Comparison of ENCODE assay signal across 8 mouse cellular contexts in the genomic region with DNA sequence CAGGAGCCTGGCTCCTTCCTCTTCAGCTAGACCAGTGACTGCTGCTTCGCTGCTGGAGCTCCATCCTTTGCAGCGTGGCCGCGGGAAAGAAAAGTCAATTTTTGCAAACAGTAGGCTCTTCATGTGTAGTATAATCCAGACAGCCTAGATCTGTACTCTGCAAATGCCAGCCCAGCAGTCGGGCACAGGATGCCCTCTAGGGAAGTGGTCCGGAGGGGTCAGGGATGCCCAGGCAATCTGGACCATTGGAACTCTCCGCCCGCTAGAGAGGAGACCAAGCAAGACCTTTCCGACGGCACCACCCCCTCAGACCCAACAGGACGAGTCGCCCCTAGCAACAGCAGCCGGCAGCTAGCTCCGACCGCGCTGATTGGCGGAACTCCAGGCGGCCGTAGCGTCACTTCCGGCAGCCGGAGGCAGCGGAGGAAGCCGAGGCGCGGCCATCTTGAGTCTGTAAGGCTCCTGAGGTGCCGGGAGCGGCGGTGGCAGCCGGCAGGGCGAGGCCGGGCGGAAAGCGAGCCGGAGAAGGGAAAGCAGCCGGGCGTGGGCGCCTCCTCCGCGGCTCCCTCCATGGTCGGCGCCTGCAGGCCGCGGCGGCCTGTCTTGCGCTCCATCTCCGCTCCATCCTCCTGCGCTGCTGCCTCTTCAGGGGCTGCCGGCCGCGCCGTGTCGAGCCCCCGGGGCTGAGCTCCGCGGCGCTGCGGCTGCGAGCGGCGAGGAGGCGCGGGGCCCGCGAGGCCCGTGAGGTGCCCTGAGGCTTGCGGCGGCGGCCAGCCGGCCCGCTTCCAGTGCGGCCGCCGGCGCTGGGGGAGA. TPM values are rescaled to one million over a fixed set of nuclear protein-coding genes. Genes with fewer than 3 reads are reported as not detected.
DNase-seq lines count a peak whose midpoint lies in the region; ATAC-seq and TF ChIP-seq lines count a peak whose summit lies in the region.

A gene (plus strand): TSS at position 450 of the 813 bp plus-strand sequence.

- H3K9me3 ChIP-seq in forebrain, embryonic 10.5 days, result no peaks in the 10 kb centered on the region
- H3K9me3 ChIP-seq in heart, embryonic 15.5 days (replicated peaks), result no peaks in the 10 kb centered on the region
- no peaks in the 10 kb centered on the region for H3K9me3 ChIP-seq in liver, embryonic 14.5 days (ENCODE audit: control insufficient read depth, low read length)
- no peaks in the 10 kb centered on the region for H3K9me3 ChIP-seq in neural tube, embryonic 11.5 days (ENCODE audit: control insufficient read depth, low read length)
- no peaks in the 10 kb centered on the region for H3K9me3 ChIP-seq in stomach, postnatal 0 days (ENCODE audit: control insufficient read depth, low read length)

- H3K27ac ChIP-seq in forebrain, embryonic 10.5 days, result peak within 1 kb of the TSS; percentile 97
- peak within 1 kb of the TSS; percentile 92 for H3K27ac ChIP-seq in heart, embryonic 15.5 days
- H3K27ac ChIP-seq in liver, embryonic 14.5 days, result peak within 1 kb of the TSS; percentile 89
- H3K27ac ChIP-seq in neural tube, embryonic 11.5 days (ENCODE audit: low read depth, low read length), result peak within 1 kb of the TSS; percentile 89
- peak within 1 kb of the TSS; percentile 96 for H3K27ac ChIP-seq in stomach, postnatal 0 days (replicated peaks)

- TF ChIP-seq CTCF in liver, embryonic 14.5 days (IDR thresholded peaks at IDR 0.05; ENCODE audit: low read depth), result no peak
- no peak for TF ChIP-seq CTCF in stomach, postnatal 0 days (IDR thresholded peaks at IDR 0.05; ENCODE audit: low read depth)

- no peaks in the 10 kb centered on the region for H3K27me3 ChIP-seq in forebrain, embryonic 10.5 days (ENCODE audit: poor library complexity, severe bottlenecking)
- no peaks in the 10 kb centered on the region for H3K27me3 ChIP-seq in heart, embryonic 15.5 days
- H3K27me3 ChIP-seq in liver, embryonic 14.5 days (ENCODE audit: control insufficient read depth, insufficient read depth, low read length), result no peaks in the 10 kb centered on the region; the same call in 1 of the 2 replicates
- no peaks in the 10 kb centered on the region for H3K27me3 ChIP-seq in neural tube, embryonic 11.5 days (ENCODE audit: control insufficient read depth, insufficient read depth, low read length)
- no peaks in the 10 kb centered on the region for H3K27me3 ChIP-seq in stomach, postnatal 0 days (ENCODE audit: control insufficient read depth, insufficient read depth, low read length)

- TF ChIP-seq EP300 in liver, embryonic 14.5 days (IDR thresholded peaks at IDR 0.05; ENCODE audit: low read depth), result no peak
- TF ChIP-seq EP300 in stomach, postnatal 0 days (optimal IDR thresholded peaks at IDR 0.05), result no peak

- ATAC-seq in heart, embryonic 15.5 days (replicated peaks; ENCODE audit: insufficient number of reproducible peaks, insufficient read depth, low FRiP score, low read depth), result peak; percentile 96
- peak; percentile 95 for ATAC-seq in liver, embryonic 14.5 days (ENCODE audit: insufficient read depth)
- ATAC-seq in neural tube, embryonic 11.5 days (ENCODE audit: insufficient read depth, low FRiP score, low TSS enrichment), result peak; percentile 98
- peak; percentile 98 for ATAC-seq in stomach, postnatal 0 days (ENCODE audit: low FRiP score, low TSS enrichment)

- peaks cover 34% of the 10 kb centered on the region for H3K4me1 ChIP-seq in forebrain, embryonic 10.5 days
- H3K4me1 ChIP-seq in heart, embryonic 15.5 days (replicated peaks), result peaks cover 26% of the 10 kb centered on the region
- peaks cover 17 to 21% of the 10 kb centered on the region in 2 experiments for H3K4me1 ChIP-seq in liver, embryonic 14.5 days (replicated peaks; ENCODE audit: control insufficient read depth in 2 of 2, insufficient read depth in 2 of 2, low read length in 1 of 2)
- peaks cover 6% of the 10 kb centered on the region; the same call in 1 of the 2 replicates for H3K4me1 ChIP-seq in neural tube, embryonic 11.5 days (ENCODE audit: control insufficient read depth, insufficient read depth, low read length)
- H3K4me1 ChIP-seq in stomach, postnatal 0 days (replicated peaks; ENCODE audit: control insufficient read depth, insufficient read depth), result no peaks in the 10 kb centered on the region; the same call in 1 of the 2 replicates

- H3K4me2 ChIP-seq in heart, embryonic 15.5 days, result peak within 1 kb of the TSS; percentile 90
- peak within 1 kb of the TSS; percentile 99 for H3K4me2 ChIP-seq in liver, embryonic 14.5 days (ENCODE audit: low read depth)
- peak within 1 kb of the TSS; percentile 97 for H3K4me2 ChIP-seq in neural tube, embryonic 11.5 days (ENCODE audit: low read depth)
- peak within 1 kb of the TSS; percentile 89 for H3K4me2 ChIP-seq in stomach, postnatal 0 days (replicated peaks; ENCODE audit: low read depth)

- peak within 1 kb of the TSS; percentile 100 for H3K4me3 ChIP-seq in forebrain, embryonic 10.5 days
- peak within 1 kb of the TSS; percentile 81 for H3K4me3 ChIP-seq in heart, embryonic 15.5 days
- peak within 1 kb of the TSS; percentile 98 to 100 for H3K4me3 ChIP-seq in liver, embryonic 14.5 days (ENCODE audit: insufficient read depth in 1 of 2, low read depth in 2 of 2, low read length in 2 of 2)
- H3K4me3 ChIP-seq in neural tube, embryonic 11.5 days (ENCODE audit: low read depth, low read length), result peak within 1 kb of the TSS; percentile 98
- peak within 1 kb of the TSS; percentile 100 for H3K4me3 ChIP-seq in stomach, postnatal 0 days (ENCODE audit: low read depth, low read length)

- DNase-seq in CD8-positive naive resting alpha-beta T cell, adult 2 months (ENCODE audit: low read depth in 2 of 2, low spot score in 2 of 2), result peak; percentile 93
- DNase-seq in c-Kit-positive CD71-negative TER-119-negative erythroid progenitor cells, embryonic 14.5 days (ENCODE audit: low read depth), result peak; percentile 92
- peak; percentile 99 for DNase-seq in forebrain, embryonic 10.5 days (ENCODE audit: extremely low spot score, low spot score)
- DNase-seq in kidney, postnatal 25 days, result peak; percentile 97 to 99
- peak; percentile 92 to 93 (median 93) for DNase-seq in liver, embryonic 14.5 days (ENCODE audit: low read depth in 3 of 3, low spot score in 3 of 3)
- peak; percentile 97 for DNase-seq in neural tube, embryonic 11.5 days (ENCODE audit: low spot score)
- peak; percentile 97 for DNase-seq in stomach, postnatal 0 days (ENCODE audit: low spot score)

- under 1% methylated on average over 75 of the region's 75 CpGs for WGBS in forebrain, embryonic 10.5 days
- under 1% methylated on average over 74 of the region's 75 CpGs for whole genome bisulfite sequencing in heart, embryonic 15.5 days
- WGBS in liver, embryonic 14.5 days (ENCODE audit: insufficient replicate concordance), result under 1% methylated on average over 65 of the region's 75 CpGs
- WGBS in neural tube, embryonic 11.5 days, result under 1% methylated on average over 73 of the region's 75 CpGs
- under 1% methylated on average over 57 of the region's 75 CpGs for WGBS in stomach, postnatal 0 days

- peaks cover 25% of the 10 kb centered on the region for H3K36me3 ChIP-seq in forebrain, embryonic 10.5 days (replicated peaks)
- no peaks in the 10 kb centered on the region for H3K36me3 ChIP-seq in heart, embryonic 15.5 days
- no peaks in the 10 kb centered on the region for H3K36me3 ChIP-seq in liver, embryonic 14.5 days (replicated peaks; ENCODE audit: control insufficient read depth, insufficient read depth, low read depth)
- no peaks in the 10 kb centered on the region; the same call in 1 of the 2 replicates for H3K36me3 ChIP-seq in neural tube, embryonic 11.5 days (ENCODE audit: control insufficient read depth, insufficient read depth, low read length)
- no peaks in the 10 kb centered on the region for H3K36me3 ChIP-seq in stomach, postnatal 0 days (ENCODE audit: control insufficient read depth, insufficient read depth, low read length)

- peak within 1 kb of the TSS; percentile 90 for H3K9ac ChIP-seq in heart, embryonic 15.5 days
- H3K9ac ChIP-seq in liver, embryonic 14.5 days (replicated peaks), result peak within 1 kb of the TSS; percentile 96
- H3K9ac ChIP-seq in neural tube, embryonic 11.5 days (ENCODE audit: low read length), result peak within 1 kb of the TSS; percentile 97
- H3K9ac ChIP-seq in stomach, postnatal 0 days (ENCODE audit: low read length), result peak within 1 kb of the TSS; percentile 97

RNA-seq across cellular contexts. Expression of the gene that starts here (rescaled TPM):
- 42.1 and 44.8 TPM in 2 replicates for polyA plus RNA-seq in forebrain, embryonic 10.5 days (2016; fragmentation: Nextera tagmentation; extraction: Ambion mirVana)
- 25.8 and 30.4 TPM in 2 replicates for polyA plus RNA-seq in heart, embryonic 15.5 days (2015; fragmentation: Nextera tagmentation; extraction: Ambion mirVana)
- polyA plus RNA-seq in liver, embryonic 14.5 days (2012; rRNA removed), result 14.6 and 24.6 TPM in 2 replicates
- polyA plus RNA-seq in liver, embryonic 14.5 days (2014; fragmentation: Nextera tagmentation; extraction: Ambion mirVana), result 18.0 and 19.5 TPM in 2 replicates
- 70.5 and 73.1 TPM in 2 replicates for polyA plus RNA-seq in neural tube, embryonic 11.5 days (2014; fragmentation: Nextera tagmentation; extraction: Ambion mirVana)
- 15.6 and 18.5 TPM in 2 replicates for polyA plus RNA-seq in stomach, postnatal 0 days (2015; fragmentation: Nextera tagmentation; extraction: Ambion mirVana)

Comparison
In these comparisons a context has a peak if more than half of its experiments do, and no peak if none do; other contexts are left out.
1. Peak in every context shown above with its lines: DNase-seq, ATAC-seq, H3K4me3 ChIP-seq and H3K27ac ChIP-seq.